14 mouse cellular contexts compared by ENCODE assay signal in genomic region chr2:5642624-5643023, GRCm38 (mm10).
DNase-seq lines count a peak whose midpoint lies in the region; ATAC-seq and TF ChIP-seq lines count a peak whose summit lies in the region.
"Had no signal": no experiment of that assay in that cellular context is flagged by ENCODE, and none has a peak within 500 bp of the region (broad histone marks: within the 10 kb centered on the region; RNA-seq: fewer than 3 reads in every experiment).

No protein-coding gene starts in this region.

- H3K4me1 ChIP-seq in limb, embryonic 11.5 days (ENCODE audit: control insufficient read depth, insufficient read depth, low read length), result no peaks in the 10 kb centered on the region
- H3K4me1 ChIP-seq in limb, embryonic 10.5 days, result peaks cover 13% of the 10 kb centered on the region
- H3K4me1 ChIP-seq in CH12.LX (ENCODE audit: control insufficient read depth in 1 of 2, insufficient read depth in 2 of 2), result peaks cover 25 to 53% of the 10 kb centered on the region in 2 experiments
- H3K4me1 ChIP-seq in midbrain, embryonic 14.5 days (ENCODE audit: control insufficient read depth, insufficient read depth, low read length), result no peaks in the 10 kb centered on the region

- no peak for TF ChIP-seq POLR2A in CH12.LX (IDR thresholded peaks at IDR 0.05; ENCODE audit: low read depth, low read length)

- in situ Hi-C loops in CH12.LX (cut with MboI; ENCODE audit: low pct_ligation_motif_present, low pct_unique_long_range_greater_than_20kb, low sequenced_read_pairs), result no loop called here

- no peaks in the 10 kb centered on the region for H3K9me3 ChIP-seq in limb, embryonic 11.5 days (ENCODE audit: control insufficient read depth, low read length)
- no peaks in the 10 kb centered on the region for H3K9me3 ChIP-seq in limb, embryonic 10.5 days (replicated peaks)
- H3K9me3 ChIP-seq in CH12.LX (replicated peaks; ENCODE audit: low read length), result no peaks in the 10 kb centered on the region
- no peaks in the 10 kb centered on the region for H3K9me3 ChIP-seq in midbrain, embryonic 14.5 days (ENCODE audit: control insufficient read depth, low read length)
- H3K9me3 ChIP-seq: kidney, embryonic 15.5 days; midbrain, embryonic 15.5 days had no signal

- H3K27ac ChIP-seq in limb, embryonic 11.5 days (replicated peaks; ENCODE audit: low read depth, low read length), result no peak overlapping the region
- no peak overlapping the region for H3K27ac ChIP-seq in limb, embryonic 10.5 days
- no peak overlapping the region for H3K27ac ChIP-seq in CH12.LX (ENCODE audit: insufficient read depth, low read depth)
- no peak overlapping the region for H3K27ac ChIP-seq in midbrain, embryonic 14.5 days (replicated peaks; ENCODE audit: low read depth, low read length)
- H3K27ac ChIP-seq: kidney, embryonic 15.5 days; midbrain, embryonic 15.5 days had no signal

- TF ChIP-seq CTCF in CH12.LX (conservative IDR thresholded peaks at IDR 0.05 in 1 of 2, IDR thresholded peaks at IDR 0.05 in 1 of 2; ENCODE audit: low read depth in 2 of 2, low read length in 2 of 2), result no peak

- H3K79me2 ChIP-seq in CH12.LX (replicated peaks; ENCODE audit: control insufficient read depth, extremely low read depth, insufficient read depth, poor library complexity, severe bottlenecking), result no peaks in the 10 kb centered on the region; the same call in 1 of the 2 replicates

- 0 out of 2 replicates have a peak, but pooled peaks have one; percentile 47 for ATAC-seq in limb, embryonic 11.5 days (ENCODE audit: insufficient number of reproducible peaks, low FRiP score, low TSS enrichment, low read depth)
- ATAC-seq in megakaryocyte, adult 5-6 weeks (ENCODE audit: poor library complexity, severe bottlenecking), result peak; percentile 69
- no peak for ATAC-seq in midbrain, embryonic 14.5 days (ENCODE audit: low FRiP score, low TSS enrichment)
- ATAC-seq: midbrain, embryonic 15.5 days had no signal

- 59% methylated on average over 5 of the region's 5 CpGs for WGBS in limb, embryonic 11.5 days
- 58% methylated on average over 5 of the region's 5 CpGs for WGBS in limb, embryonic 10.5 days
- WGBS in midbrain, embryonic 14.5 days, result 73% methylated on average over 5 of the region's 5 CpGs

- dilution Hi-C loops in CH12.LX (cut with MboI; ENCODE audit: extremely low pct_ligation_motif_present, extremely low pct_unique_long_range_greater_than_20kb, low sequenced_read_pairs), result no loop called here

- no peak for TF ChIP-seq RAD21 in CH12.LX (IDR thresholded peaks at IDR 0.05; ENCODE audit: low read depth, low read length)

- H3K4me3 ChIP-seq in limb, embryonic 11.5 days (ENCODE audit: low read depth, low read length), result no peak overlapping the region
- no peak overlapping the region for H3K4me3 ChIP-seq in limb, embryonic 10.5 days
- no peak overlapping the region for H3K4me3 ChIP-seq in CH12.LX (replicated peaks in 1 of 3; ENCODE audit: low read depth in 2 of 3, low read length in 2 of 3, poor library complexity in 1 of 3)
- H3K4me3 ChIP-seq in midbrain, embryonic 14.5 days (replicated peaks; ENCODE audit: low read depth, low read length), result no peak overlapping the region
- H3K4me3 ChIP-seq: erythroblast, embryonic 14.5 days; kidney, embryonic 15.5 days; midbrain, embryonic 15.5 days had no signal

- H3K36me3 ChIP-seq in limb, embryonic 11.5 days (ENCODE audit: control insufficient read depth, insufficient read depth, low read length), result no peaks in the 10 kb centered on the region
- H3K36me3 ChIP-seq in limb, embryonic 10.5 days, result no peaks in the 10 kb centered on the region
- H3K36me3 ChIP-seq in CH12.LX (replicated peaks in 1 of 2; ENCODE audit: control insufficient read depth in 1 of 2, insufficient read depth in 1 of 2, low read length in 1 of 2), result peaks cover 0 to 11% of the 10 kb centered on the region in 2 experiments
- H3K36me3 ChIP-seq in midbrain, embryonic 14.5 days (ENCODE audit: control insufficient read depth, insufficient read depth, low read length), result no peaks in the 10 kb centered on the region
- H3K36me3 ChIP-seq: kidney, embryonic 15.5 days; midbrain, embryonic 15.5 days had no signal

- no peak overlapping the region for H3K4me2 ChIP-seq in limb, embryonic 11.5 days (ENCODE audit: low read depth, severe bottlenecking)
- no peak overlapping the region for H3K4me2 ChIP-seq in CH12.LX (ENCODE audit: insufficient read depth, low read depth, poor library complexity, severe bottlenecking)
- no peak overlapping the region for H3K4me2 ChIP-seq in midbrain, embryonic 14.5 days (ENCODE audit: low read length)
- H3K4me2 ChIP-seq: kidney, embryonic 15.5 days; midbrain, embryonic 15.5 days had no signal

- peak; percentile 26; the same call in 1 of the 2 replicates for TF ChIP-seq EP300 in CH12.LX (IDR thresholded peaks at IDR 0.05; ENCODE audit: low read length)

- H3K27me3 ChIP-seq in limb, embryonic 11.5 days (ENCODE audit: control insufficient read depth, insufficient read depth, low read length), result no peaks in the 10 kb centered on the region
- no peaks in the 10 kb centered on the region for H3K27me3 ChIP-seq in limb, embryonic 10.5 days (ENCODE audit: low read depth, poor library complexity, severe bottlenecking)
- no peaks in the 10 kb centered on the region for H3K27me3 ChIP-seq in CH12.LX (replicated peaks)
- no peaks in the 10 kb centered on the region for H3K27me3 ChIP-seq in midbrain, embryonic 14.5 days (ENCODE audit: control insufficient read depth, insufficient read depth, low read length)
- H3K27me3 ChIP-seq: kidney, embryonic 15.5 days; midbrain, embryonic 15.5 days had no signal

- no peak for DNase-seq in limb, embryonic 11.5 days (ENCODE audit: low spot score)
- no peak for DNase-seq in limb, embryonic 10.5 days (ENCODE audit: low spot score)
- peak; percentile 62 for DNase-seq in CH12.LX (ENCODE audit: extremely low read depth)
- peak; percentile 87 for DNase-seq in thymus, postnatal 0 days (ENCODE audit: low spot score)
- DNase-seq in cerebellum, postnatal 25 days, result no peak
- no peak for DNase-seq in neural tube, embryonic 10.5 days (ENCODE audit: extremely low spot score, low spot score)
- DNase-seq in midbrain, embryonic 14.5 days, result no peak
- DNase-seq: left cerebral cortex, postnatal 4 days; lung, adult 18-20 months; right cerebral cortex, postnatal 4 days had no signal

- no peak overlapping the region for H3K9ac ChIP-seq in limb, embryonic 11.5 days (ENCODE audit: low read length)
- H3K9ac ChIP-seq in CH12.LX (ENCODE audit: insufficient read depth, low read depth), result no peak overlapping the region
- H3K9ac ChIP-seq in midbrain, embryonic 14.5 days (replicated peaks; ENCODE audit: low read length), result no peak overlapping the region
- H3K9ac ChIP-seq: kidney, embryonic 15.5 days; midbrain, embryonic 15.5 days had no signal

TF ChIP-seq in CH12.LX, 34 proteins besides CTCF, POLR2A, EP300 and RAD21:
- TF ChIP-seq KAT2A (IDR thresholded peaks at IDR 0.05; ENCODE audit: insufficient replicate concordance, low read length), result no peak
- TF ChIP-seq CHD1 (IDR thresholded peaks at IDR 0.05; ENCODE audit: low read depth, low read length), result 0 out of 2 replicates have a peak, but pooled peaks have one; percentile 54

Comparison
In these comparisons a context has a peak if more than half of its experiments do, and no peak if none do; other contexts are left out.
1. DNase-seq: peak in CH12.LX (single experiment) and thymus, postnatal 0 days (single experiment); none in limb, embryonic 11.5 days (single experiment), limb, embryonic 10.5 days (single experiment), cerebellum, postnatal 25 days (0 of 2), neural tube, embryonic 10.5 days (single experiment) and midbrain, embryonic 14.5 days (single experiment).